ENCODE assay signal across 8 mouse cellular contexts in the genomic region with DNA sequence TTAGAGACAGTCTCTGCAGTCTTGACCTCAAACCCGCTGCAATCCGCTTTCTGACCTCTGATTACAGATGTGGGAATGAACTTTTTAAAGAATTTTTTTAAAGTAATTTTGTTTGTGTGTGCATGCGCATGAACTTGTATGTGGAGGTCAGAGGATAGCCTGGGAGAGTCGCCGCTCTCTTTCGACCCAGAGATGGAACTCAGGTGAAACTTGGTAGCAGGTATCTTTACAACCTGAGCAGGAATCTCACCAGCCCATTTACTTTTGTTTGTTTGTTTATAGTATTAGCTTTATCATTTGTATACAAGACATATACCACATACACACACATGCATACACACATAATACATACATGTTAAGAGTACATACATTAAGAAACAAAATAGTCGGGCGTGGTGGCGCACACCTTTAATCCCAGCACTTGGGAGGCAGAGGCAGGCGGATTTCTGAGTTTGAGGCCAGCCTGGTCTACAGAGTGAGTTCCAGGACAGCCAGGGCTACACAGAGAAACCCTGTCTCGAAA. TPM values are rescaled to one million over a fixed set of nuclear protein-coding genes. Genes with fewer than 3 reads are reported as not detected.
DNase-seq lines count a peak whose midpoint lies in the region; ATAC-seq and TF ChIP-seq lines count a peak whose summit lies in the region.

No protein-coding gene starts in this region.

- no peak for DNase-seq in kidney, postnatal 36 days
- DNase-seq in embryonic facial prominence, embryonic 11.5 days (ENCODE audit: low spot score): no peak
- no peak for DNase-seq in hindbrain, postnatal 0 days (ENCODE audit: low spot score)
- no peak for DNase-seq in frontal cortex, postnatal 25 days (ENCODE audit: low spot score in 2 of 2)
- no peak for DNase-seq in layer of hippocampus, postnatal 14 days (ENCODE audit: low spot score in 2 of 2)
- no peak for DNase-seq in retina, postnatal 1 day

- H3K4me2 ChIP-seq in kidney, embryonic 15.5 days: peak overlapping the region; percentile 89
- peak overlapping the region; percentile 44 for H3K4me2 ChIP-seq in embryonic facial prominence, embryonic 11.5 days (ENCODE audit: low read depth, low read length)
- H3K4me2 ChIP-seq in hindbrain, postnatal 0 days (ENCODE audit: low read depth, low read length): peak overlapping the region; percentile 93
- peak overlapping the region; percentile 78 for H3K4me2 ChIP-seq in midbrain, embryonic 16.5 days (ENCODE audit: low read length)

- ATAC-seq in kidney, embryonic 15.5 days (replicated peaks; ENCODE audit: low FRiP score): no peak; the same call in 1 of the 2 replicates
- peak; percentile 52 for ATAC-seq in embryonic facial prominence, embryonic 11.5 days (replicated peaks; ENCODE audit: insufficient number of reproducible peaks, low FRiP score, low TSS enrichment, low read depth)
- ATAC-seq in hindbrain, postnatal 0 days: no peak; the same call in 1 of the 2 replicates
- peak; percentile 43; the same call in 1 of the 2 replicates for ATAC-seq in midbrain, embryonic 16.5 days

- peaks cover 16% of the 10 kb centered on the region for H3K36me3 ChIP-seq in kidney, embryonic 15.5 days
- no peaks in the 10 kb centered on the region for H3K36me3 ChIP-seq in embryonic facial prominence, embryonic 11.5 days (replicated peaks; ENCODE audit: control insufficient read depth, insufficient read depth, low read depth, low read length)
- peaks cover 12% of the 10 kb centered on the region; the same call in 1 of the 2 replicates for H3K36me3 ChIP-seq in hindbrain, postnatal 0 days (ENCODE audit: insufficient read depth, low read length)
- 0 out of 2 replicates have a peak, but pooled peaks cover 4% of the 10 kb centered on the region for H3K36me3 ChIP-seq in midbrain, embryonic 16.5 days (ENCODE audit: control insufficient read depth, insufficient read depth, low read length)

- no peaks in the 10 kb centered on the region for H3K9me3 ChIP-seq in kidney, embryonic 15.5 days (replicated peaks)
- no peaks in the 10 kb centered on the region for H3K9me3 ChIP-seq in embryonic facial prominence, embryonic 11.5 days (replicated peaks; ENCODE audit: control insufficient read depth, low read length)
- no peaks in the 10 kb centered on the region for H3K9me3 ChIP-seq in hindbrain, postnatal 0 days (ENCODE audit: low read length)
- no peaks in the 10 kb centered on the region for H3K9me3 ChIP-seq in midbrain, embryonic 16.5 days (replicated peaks; ENCODE audit: control insufficient read depth, low read length, poor library complexity, severe bottlenecking)

- no peaks in the 10 kb centered on the region; the same call in 1 of the 2 replicates for H3K27me3 ChIP-seq in kidney, embryonic 15.5 days
- H3K27me3 ChIP-seq in embryonic facial prominence, embryonic 11.5 days (ENCODE audit: control insufficient read depth, insufficient read depth, low read length): no peaks in the 10 kb centered on the region
- no peaks in the 10 kb centered on the region for H3K27me3 ChIP-seq in hindbrain, postnatal 0 days (ENCODE audit: insufficient read depth, low read length)
- H3K27me3 ChIP-seq in midbrain, embryonic 16.5 days (ENCODE audit: control insufficient read depth, insufficient read depth, low read depth, low read length): no peaks in the 10 kb centered on the region

- TF ChIP-seq CTCF in hindbrain, postnatal 0 days (IDR thresholded peaks at IDR 0.05; ENCODE audit: low read depth): no peak

- H3K4me1 ChIP-seq in kidney, embryonic 15.5 days: peaks cover 13% of the 10 kb centered on the region
- H3K4me1 ChIP-seq in embryonic facial prominence, embryonic 11.5 days (ENCODE audit: control insufficient read depth, insufficient read depth, low read length): no peaks in the 10 kb centered on the region
- peaks cover 10% of the 10 kb centered on the region for H3K4me1 ChIP-seq in hindbrain, postnatal 0 days (ENCODE audit: insufficient read depth, low read length)
- H3K4me1 ChIP-seq in midbrain, embryonic 16.5 days (ENCODE audit: control insufficient read depth, insufficient read depth, low read length): peaks cover 18% of the 10 kb centered on the region

- H3K27ac ChIP-seq in kidney, embryonic 15.5 days: no peak overlapping the region
- H3K27ac ChIP-seq in embryonic facial prominence, embryonic 11.5 days (replicated peaks; ENCODE audit: low read depth, low read length): no peak overlapping the region
- H3K27ac ChIP-seq in hindbrain, postnatal 0 days: no peak overlapping the region
- H3K27ac ChIP-seq in midbrain, embryonic 16.5 days (ENCODE audit: low read length): no peak overlapping the region

- WGBS in kidney, embryonic 15.5 days: 52% methylated on average over 11 of the region's 11 CpGs
- WGBS in embryonic facial prominence, embryonic 11.5 days: 53% methylated on average over 11 of the region's 11 CpGs
- WGBS in hindbrain, postnatal 0 days: 56% methylated on average over 11 of the region's 11 CpGs
- 56% methylated on average over 11 of the region's 11 CpGs for WGBS in midbrain, embryonic 16.5 days

- no peak overlapping the region for H3K9ac ChIP-seq in kidney, embryonic 15.5 days
- peak overlapping the region; percentile 46; the same call in 1 of the 2 replicates for H3K9ac ChIP-seq in embryonic facial prominence, embryonic 11.5 days (replicated peaks; ENCODE audit: low read length)
- H3K9ac ChIP-seq in hindbrain, postnatal 0 days (replicated peaks; ENCODE audit: low read length): peak overlapping the region; percentile 72; the same call in 1 of the 2 replicates
- peak overlapping the region; percentile 79; the same call in 1 of the 2 replicates for H3K9ac ChIP-seq in midbrain, embryonic 16.5 days (ENCODE audit: low read depth, low read length)

- peak overlapping the region; percentile 81 for H3K4me3 ChIP-seq in kidney, embryonic 15.5 days (replicated peaks)
- H3K4me3 ChIP-seq in embryonic facial prominence, embryonic 11.5 days (ENCODE audit: low read depth, low read length): peak overlapping the region; percentile 90
- H3K4me3 ChIP-seq in hindbrain, postnatal 0 days (ENCODE audit: low read length): peak overlapping the region; percentile 95
- H3K4me3 ChIP-seq in midbrain, embryonic 16.5 days (ENCODE audit: low read depth, low read length): peak overlapping the region; percentile 96

RNA-seq across cellular contexts. Expression of a gene that starts 0.4 kb away (rescaled TPM):
- 62.3 and 64.1 TPM in 2 replicates for polyA plus RNA-seq in kidney, embryonic 15.5 days (2015; fragmentation: Nextera tagmentation; extraction: Ambion mirVana)
- polyA plus RNA-seq in embryonic facial prominence, embryonic 11.5 days (2014; fragmentation: Nextera tagmentation; extraction: Ambion mirVana): 77.6 and 85.7 TPM in 2 replicates
- 44.8 and 56.8 TPM in 2 replicates for total RNA-seq in hindbrain, postnatal 0 days (2014; rRNA removed)
- 43.8 and 48.5 TPM in 2 replicates for polyA plus RNA-seq in hindbrain, postnatal 0 days (2015; fragmentation: Nextera tagmentation; extraction: Ambion mirVana)
- 50.4 and 54.1 TPM in 2 replicates for polyA plus RNA-seq in midbrain, embryonic 16.5 days (2015; fragmentation: Nextera tagmentation; extraction: Ambion mirVana)
- 10 to 100 TPM; 30.2 to 33.5 TPM for total RNA-seq in layer of hippocampus, postnatal 14 days (2021)

RNA-seq across cellular contexts. Expression of a gene that starts 38.4 kb away (rescaled TPM):
- polyA plus RNA-seq in kidney, embryonic 15.5 days (2015; fragmentation: Nextera tagmentation; extraction: Ambion mirVana): 171 and 180 TPM in 2 replicates
- polyA plus RNA-seq in embryonic facial prominence, embryonic 11.5 days (2014; fragmentation: Nextera tagmentation; extraction: Ambion mirVana): 196 and 210 TPM in 2 replicates
- 66.8 and 67.0 TPM in 2 replicates for total RNA-seq in hindbrain, postnatal 0 days (2014; rRNA removed)
- 101 and 103 TPM in 2 replicates for polyA plus RNA-seq in hindbrain, postnatal 0 days (2015; fragmentation: Nextera tagmentation; extraction: Ambion mirVana)
- 119 and 125 TPM in 2 replicates for polyA plus RNA-seq in midbrain, embryonic 16.5 days (2015; fragmentation: Nextera tagmentation; extraction: Ambion mirVana)
- 10 to 100 TPM; 93.0 to 94.0 TPM for total RNA-seq in layer of hippocampus, postnatal 14 days (2021)

Comparison
In these comparisons a context has a peak if more than half of its experiments do, and no peak if none do; other contexts are left out.
1. ATAC-seq: peak in embryonic facial prominence, embryonic 11.5 days (single experiment) and midbrain, embryonic 16.5 days (single experiment); none in kidney, embryonic 15.5 days (single experiment) and hindbrain, postnatal 0 days (single experiment).
2. Peak in every context shown above with its lines, with median percentiles within 50 percentile points of each other: H3K4me2 ChIP-seq and H3K4me3 ChIP-seq.